Mouse (Mus musculus) lung, embryonic 16.5 days (tissue): ENCODE results near the gene Pdxp. TPM values are rescaled to one million over a fixed set of nuclear protein-coding genes. Genes with fewer than 3 reads are reported as not detected.
A peak's percentile ranks its signal among the peaks of the same experiment; 100 is the strongest.
"Not testable (repeated sequence)": the region's sequence is repeated elsewhere in the genome, so short reads cannot be mapped to it uniquely, and the experiment has no call there.

Experiments used
- ATAC-seq: fragments of 200-750 bp; cut with Nextera tagmentation; 2 replicates; pipeline ENCODE4 v1.8.0; 2017; ENCODE audit warnings: low read depth, mild to moderate bottlenecking, moderate library complexity
- H3K27ac ChIP-seq: fragments of 300-500 bp; sonication (generic); 2 replicates; pipeline ENCODE4 v1.5.1; 2014; ENCODE audit warnings: mild to moderate bottlenecking, control low read depth, low read length
- H3K27me3 ChIP-seq: fragments of 300-500 bp; sonication (generic); 2 replicates; pipeline ENCODE4 v1.6.1; 2014; ENCODE audit warnings: low read depth, low read length, mixed read lengths; ENCODE audit not compliant: control insufficient read depth, insufficient read depth
- H3K36me3 ChIP-seq: fragments of 300-500 bp; sonication (generic); 2 replicates; pipeline ENCODE4 v1.6.1; 2014; ENCODE audit warnings: low read length; ENCODE audit not compliant: control insufficient read depth, insufficient read depth
- H3K4me1 ChIP-seq: fragments of 300-500 bp; sonication (generic); replicated peaks from 2 replicates; pipeline ENCODE4 v1.6.1; 2014; ENCODE audit warnings: low read length, mixed read lengths; ENCODE audit not compliant: control insufficient read depth, insufficient read depth
- H3K4me2 ChIP-seq: fragments of 300-500 bp; sonication (generic); 2 replicates; pipeline ENCODE4 v1.6.1; 2014; ENCODE audit warnings: low read depth, low read length, control low read depth
- H3K4me3 ChIP-seq: fragments of 300-500 bp; sonication (generic); 2 replicates; pipeline ENCODE4 v1.5.1; 2014; ENCODE audit warnings: mild to moderate bottlenecking, low read length, control low read depth
- H3K9ac ChIP-seq: fragments of 300-500 bp; sonication (generic); 2 replicates; pipeline ENCODE4 v1.6.1; 2014; ENCODE audit warnings: low read length, control low read depth
- H3K9me3 ChIP-seq: fragments of 300-500 bp; sonication (generic); 2 replicates; pipeline ENCODE4 v1.6.1; 2016; ENCODE audit warnings: low read length; ENCODE audit not compliant: control insufficient read depth
- WGBS: fragments of 180-500 bp; shearing (Covaris S2); extraction: QIAGEN DNeasy Blood & Tissue Kit; methylation state at CpG from one replicate; pipeline ENCODE4 v1.1.7; 2014; 5-methylcytosine and 5-hydroxymethylcytosine counted together
- polyA plus RNA-seq: library from polyadenylated mRNA; unstranded; fragments of >200 nt; fragmentation: Nextera tagmentation; extraction: Ambion mirVana; gene quantifications from 2 replicates; pipeline ENCODE4 v1.2.1, GENCODE M21; 2015

Gene Pdxp
- polyA plus RNA-seq, 1 experiment from 2014 or later: 8.0 TPM

DNA sequence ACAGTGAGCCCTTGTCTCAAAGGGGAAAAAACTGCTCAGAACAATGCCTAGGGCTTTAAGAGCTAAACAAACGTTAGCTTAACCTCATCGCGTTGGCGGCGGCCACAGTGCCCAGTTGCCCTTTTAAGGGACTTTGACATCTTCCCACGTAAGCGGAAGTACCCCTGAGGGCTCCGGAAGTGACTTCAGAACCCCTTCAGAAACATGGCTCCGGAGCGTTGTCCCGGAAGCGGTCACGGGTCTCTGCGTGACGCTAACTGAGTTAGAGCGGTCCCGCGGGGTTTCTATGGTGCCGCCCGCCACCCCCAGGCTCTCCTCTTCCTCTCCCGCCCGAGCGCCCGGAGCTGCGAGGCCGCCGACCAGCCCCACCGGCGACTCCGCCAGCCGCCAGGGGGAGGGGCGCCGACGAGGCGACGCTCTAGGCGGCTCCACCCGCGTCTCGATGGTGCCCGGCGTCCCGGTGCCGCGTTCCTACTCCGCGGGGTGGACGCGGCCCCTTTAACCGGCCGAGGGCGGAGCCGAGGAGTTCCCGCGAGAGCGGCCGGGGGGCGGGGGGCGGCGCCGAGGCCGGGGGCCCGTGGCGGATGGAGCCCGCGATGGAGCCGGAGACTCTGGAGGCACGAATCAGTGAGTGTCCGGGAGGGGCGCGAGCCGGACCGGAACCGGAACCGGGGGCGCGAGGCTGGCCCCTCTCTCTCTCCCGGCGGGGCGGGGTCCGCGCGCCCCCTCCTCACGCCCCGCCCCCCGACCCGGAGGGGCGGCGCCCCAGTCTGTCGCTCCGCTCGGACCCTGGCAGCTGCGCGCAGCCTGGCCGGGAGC is 36.5 kb upstream of the Pdxp start, which contains the start of gene Gga1:
TSS of gene Gga1 (plus strand) at position 200 of the 819 bp plus-strand sequence.
- Histone ChIP-seq H3K27ac (peak within 1 kb of the TSS; percentile 99), H3K4me3 (peak within 1 kb of the TSS; percentile 79), H3K9ac (peak within 1 kb of the TSS; percentile 87), H3K36me3 (peaks cover 8% of the 10 kb centered on the region), H3K27me3 (no peaks in the 10 kb centered on the region), H3K9me3 (no peaks in the 10 kb centered on the region), H3K4me2 (peak within 1 kb of the TSS; percentile 82), H3K4me1 (peaks cover 28% of the 10 kb centered on the region)
- WGBS: 2% methylated on average over 30 of the region's 95 CpGs
- ATAC-seq: peak; percentile 89

GRCm38 (mm10) chr15:78877810-78878390 is 35.8 kb upstream of the Pdxp start:
- peaks cover 28% of the 10 kb centered on the region for H3K4me1 ChIP-seq
- H3K27ac ChIP-seq: peak overlapping the region; percentile 99
- ATAC-seq: no peak
- WGBS: under 1% methylated on average over 14 of the region's 17 CpGs
- H3K9me3 ChIP-seq: no peaks in the 10 kb centered on the region
- H3K4me3 ChIP-seq: peak overlapping the region; percentile 79
- no peaks in the 10 kb centered on the region for H3K27me3 ChIP-seq
- H3K36me3 ChIP-seq: peaks cover 11% of the 10 kb centered on the region
- peak overlapping the region; percentile 82 for H3K4me2 ChIP-seq
- H3K9ac ChIP-seq: peak overlapping the region; percentile 87

DNA sequence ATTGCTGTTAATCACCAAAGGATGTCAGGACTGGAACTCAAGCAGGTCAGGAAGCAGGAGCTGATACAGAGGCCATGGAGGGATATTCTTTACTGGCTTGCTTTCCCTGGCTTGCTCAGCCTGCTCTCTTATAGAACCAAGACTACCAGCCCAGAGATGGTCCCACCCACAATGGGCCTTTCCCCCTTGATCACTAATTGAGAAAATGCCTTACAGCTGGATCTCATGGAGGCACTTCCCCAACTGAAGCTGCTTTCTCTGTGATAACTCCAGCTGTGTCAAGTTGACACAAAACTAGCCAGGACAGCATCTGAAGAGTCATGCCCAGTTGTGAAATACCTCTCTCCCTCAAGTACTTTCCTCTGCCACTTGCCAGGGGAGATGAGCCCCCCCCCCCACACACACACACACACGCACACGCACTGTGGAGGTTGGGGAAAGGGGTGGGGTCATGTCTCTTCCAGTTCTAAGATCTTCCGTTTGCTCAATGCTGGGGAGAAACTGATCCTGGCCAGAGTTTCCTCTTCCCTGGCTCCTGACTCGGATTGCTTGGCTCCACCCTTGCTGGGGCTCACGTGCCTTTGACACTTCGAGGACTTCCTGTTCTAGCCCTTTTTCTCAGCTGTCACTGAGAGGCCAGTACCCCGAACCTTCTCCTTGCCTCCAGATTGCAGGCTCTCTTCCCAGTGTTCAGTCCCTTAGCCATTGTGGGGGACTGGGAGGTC is 34.8 kb upstream of the Pdxp start:
- Histone ChIP-seq H3K9ac (peak overlapping the region; percentile 37; the same call in 1 of the 2 replicates), H3K4me1 (peaks cover 23% of the 10 kb centered on the region), H3K4me2 (peak overlapping the region; percentile 82), H3K36me3 (peaks cover 15% of the 10 kb centered on the region), H3K4me3 (0 out of 2 replicates have a peak overlapping the region, but pooled peaks have one; percentile 2), H3K27ac (peak overlapping the region; percentile 69)
- H3K9me3 ChIP-seq, ATAC-seq, H3K27me3 ChIP-seq: not testable (repeated sequence)
- 15% methylated on average over 7 of the region's 7 CpGs for WGBS

DNA sequence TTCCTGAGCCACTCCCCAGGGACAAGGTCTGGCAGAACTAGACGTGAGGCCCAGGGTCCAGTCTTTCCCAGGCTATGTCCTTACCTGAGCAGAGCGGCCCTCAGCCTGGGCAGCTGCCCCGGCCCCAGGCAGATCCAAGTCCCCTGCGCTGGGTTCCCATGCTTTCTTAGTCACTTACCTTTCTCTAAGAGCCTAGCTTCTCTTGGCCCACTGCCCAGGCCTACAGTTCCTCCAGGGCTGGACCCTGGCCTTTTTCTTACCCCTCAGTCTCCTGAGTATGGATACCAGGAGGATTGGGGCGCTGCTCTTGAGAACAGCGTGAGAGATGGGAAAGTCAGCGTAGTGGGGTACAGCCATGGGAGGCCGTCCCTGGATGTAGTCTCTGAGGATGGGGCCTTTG is 33.3 kb upstream of the Pdxp start:
- peaks cover 18% of the 10 kb centered on the region for H3K4me1 ChIP-seq
- H3K4me3 ChIP-seq: no peak overlapping the region
- no peaks in the 10 kb centered on the region for H3K9me3 ChIP-seq
- ATAC-seq: no peak
- H3K36me3 ChIP-seq: peaks cover 27% of the 10 kb centered on the region
- H3K27ac ChIP-seq: no peak overlapping the region
- 91% methylated on average over 8 of the region's 8 CpGs for WGBS
- no peak overlapping the region for H3K9ac ChIP-seq
- H3K27me3 ChIP-seq: no peaks in the 10 kb centered on the region
- H3K4me2 ChIP-seq: no peak overlapping the region

DNA sequence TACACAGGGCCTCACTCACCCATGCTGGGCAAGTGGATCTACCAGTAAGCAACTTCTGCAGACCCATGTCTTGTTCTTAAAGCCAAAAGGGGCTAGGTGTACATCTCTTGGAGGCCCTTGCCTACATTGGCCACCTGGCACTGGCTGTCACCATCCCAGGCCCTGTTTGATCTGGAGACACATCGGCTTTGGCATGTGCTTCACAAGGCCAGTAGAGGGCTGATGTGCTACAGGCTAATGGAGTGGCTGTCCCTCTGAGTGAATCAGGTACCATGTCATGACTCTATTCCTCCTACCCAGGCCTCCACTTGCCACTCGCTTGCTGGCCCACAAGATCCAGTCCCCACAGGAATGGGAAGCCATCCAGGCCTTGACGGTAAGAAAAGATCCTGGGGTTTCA is 31.9 kb upstream of the Pdxp start:
- H3K4me1 ChIP-seq: peaks cover 14% of the 10 kb centered on the region
- WGBS: 90% methylated on average over 3 of the region's 3 CpGs
- H3K9ac ChIP-seq: no peak overlapping the region
- H3K4me2 ChIP-seq: no peak overlapping the region
- no peak overlapping the region for H3K4me3 ChIP-seq
- H3K27me3 ChIP-seq: no peaks in the 10 kb centered on the region
- H3K9me3 ChIP-seq: no peaks in the 10 kb centered on the region
- peaks cover 39% of the 10 kb centered on the region for H3K36me3 ChIP-seq
- no peak for ATAC-seq
- no peak overlapping the region for H3K27ac ChIP-seq

DNA sequence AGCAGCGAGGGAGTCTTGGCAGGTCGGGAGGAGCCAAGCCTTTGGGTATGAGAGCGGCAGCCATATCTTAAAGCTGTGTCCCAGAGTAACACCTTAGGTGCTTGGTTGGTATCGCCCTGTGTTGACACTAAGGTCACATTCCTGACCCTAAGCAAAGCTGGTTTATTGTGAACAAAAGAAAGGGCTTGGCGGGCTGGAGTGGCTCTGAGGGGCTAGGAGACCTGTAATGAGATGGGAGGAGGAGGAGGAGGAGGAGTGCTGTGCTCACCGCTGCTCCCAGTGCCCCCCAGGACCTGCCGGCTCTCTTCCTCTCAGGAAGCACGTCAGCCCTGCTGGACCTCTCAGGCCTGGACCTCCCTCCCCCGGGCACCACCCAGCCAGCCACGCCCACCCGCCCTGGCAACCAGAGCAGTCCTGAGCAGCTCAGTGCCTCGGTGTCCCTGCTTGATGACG is 24.3 kb upstream of the Pdxp start:
- no peaks in the 10 kb centered on the region for H3K27me3 ChIP-seq
- no peak overlapping the region for H3K4me3 ChIP-seq
- peaks cover 40% of the 10 kb centered on the region for H3K36me3 ChIP-seq
- peaks cover 13% of the 10 kb centered on the region for H3K4me1 ChIP-seq
- peak overlapping the region; percentile 43 for H3K27ac ChIP-seq
- H3K4me2 ChIP-seq: peak overlapping the region; percentile 9; the same call in 1 of the 2 replicates
- H3K9ac ChIP-seq: peak overlapping the region; percentile 11; the same call in 1 of the 2 replicates
- 16% methylated on average over 13 of the region's 13 CpGs for WGBS
- peak; percentile 74 for ATAC-seq
- H3K9me3 ChIP-seq: no peaks in the 10 kb centered on the region

- Histone ChIP-seq H3K4me2 (no peak overlapping the region), H3K36me3 (peaks cover 15% of the 10 kb centered on the region; the same call in 1 of the 2 replicates), H3K4me3 (no peak overlapping the region), H3K27ac (no peak overlapping the region), H3K9ac (no peak overlapping the region), H3K9me3 (no peaks in the 10 kb centered on the region), H3K4me1 (peaks cover 15% of the 10 kb centered on the region), H3K27me3 (no peaks in the 10 kb centered on the region)
- no peak for ATAC-seq
- 60% methylated on average over 7 of the region's 7 CpGs for WGBS
Observed at GRCm38 (mm10) chr15:78892440-78892839, 21.3 kb upstream of the Pdxp start.

GRCm38 (mm10) chr15:78894726-78895125 is 19.0 kb upstream of the Pdxp start:
- Histone ChIP-seq H3K4me2 (no peak overlapping the region), H3K27ac (no peak overlapping the region), H3K4me1 (peaks cover 18% of the 10 kb centered on the region), H3K36me3 (peaks cover 8% of the 10 kb centered on the region; the same call in 1 of the 2 replicates), H3K27me3 (no peaks in the 10 kb centered on the region), H3K9me3 (no peaks in the 10 kb centered on the region), H3K9ac (no peak overlapping the region), H3K4me3 (no peak overlapping the region)
- WGBS: 64% methylated on average over 13 of the region's 13 CpGs
- no peak for ATAC-seq

- WGBS: 62% methylated on average over 2 of the region's 2 CpGs
- Histone ChIP-seq H3K4me3 (no peak overlapping the region), H3K9me3 (no peaks in the 10 kb centered on the region), H3K36me3 (peaks cover 8% of the 10 kb centered on the region; the same call in 1 of the 2 replicates), H3K9ac (no peak overlapping the region), H3K27me3 (no peaks in the 10 kb centered on the region), H3K4me2 (no peak overlapping the region), H3K27ac (no peak overlapping the region), H3K4me1 (peaks cover 18% of the 10 kb centered on the region)
- no peak for ATAC-seq
Observed at GRCm38 (mm10) chr15:78895741-78896140, 18.0 kb upstream of the Pdxp start.
